Mouse (Mus musculus): ENCODE measurements around the gene Rrnad1.
A peak's percentile ranks its signal among the peaks of the same experiment; 100 is the strongest.
"Not testable (repeated sequence)": the region's sequence is repeated elsewhere in the genome, so short reads cannot be mapped to it uniquely, and the experiment has no call there.

Gene Rrnad1

GRCm38 (mm10) chr3:87913491-87913890 is 17.0 kb downstream of the Rrnad1 start:
- no peak for DNase-seq

- peak; percentile 35 to 49 for DNase-seq
Measured at GRCm38 (mm10) chr3:87910573-87911141, 19.9 kb downstream of the Rrnad1 start.

DNA sequence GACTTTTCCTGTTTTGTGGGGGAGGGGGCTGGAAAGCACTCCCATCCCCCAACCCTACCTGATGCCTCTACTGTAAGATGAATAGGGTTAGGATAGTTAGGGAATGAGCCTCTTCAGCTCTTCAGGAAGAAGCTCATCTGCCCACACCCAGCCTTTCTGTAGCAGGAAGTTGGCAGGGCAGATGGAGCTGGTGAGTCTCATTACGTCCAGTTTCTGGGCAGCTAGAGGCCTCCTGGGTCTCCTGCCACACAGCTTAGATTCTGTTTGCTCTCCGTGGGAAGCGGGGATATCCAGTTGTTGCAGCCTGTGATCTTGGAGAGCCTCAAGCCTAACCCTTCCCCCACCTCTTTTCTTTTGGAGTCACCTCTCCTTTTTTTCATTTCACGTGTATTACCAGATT is 20.6 kb downstream of the Rrnad1 start:
- peak in 1 of 2 experiments; percentile 1 for DNase-seq

- DNase-seq, result peak in 1 of 2 experiments; percentile 0
Measured at GRCm38 (mm10) chr3:87909381-87909780, 21.1 kb downstream of the Rrnad1 start.

DNA sequence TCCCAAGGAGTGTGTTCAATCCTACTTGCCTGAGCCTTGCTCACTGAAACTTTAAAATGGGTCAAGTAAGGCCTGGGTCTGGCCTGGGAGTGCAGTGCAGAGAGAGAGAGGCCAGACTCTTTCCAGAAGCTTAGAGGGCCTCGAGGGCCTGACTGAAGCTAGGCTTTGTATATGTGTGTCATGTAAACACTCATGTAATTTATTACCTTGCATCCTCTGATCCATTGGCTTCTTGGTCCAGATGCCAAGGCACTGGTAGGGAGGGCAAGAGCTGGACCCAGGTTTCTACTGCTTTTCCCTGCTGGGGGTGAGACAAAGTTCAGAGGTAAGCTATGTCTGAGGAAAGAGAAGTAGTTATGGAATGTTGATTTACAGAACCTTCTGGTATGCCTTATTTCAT is 22.6 kb downstream of the Rrnad1 start:
- peak in 1 of 2 experiments; percentile 1 for DNase-seq

- DNase-seq, result peak in 1 of 2 experiments; percentile 24
Measured at GRCm38 (mm10) chr3:87906981-87907857, 23.3 kb downstream of the Rrnad1 start.

DNA sequence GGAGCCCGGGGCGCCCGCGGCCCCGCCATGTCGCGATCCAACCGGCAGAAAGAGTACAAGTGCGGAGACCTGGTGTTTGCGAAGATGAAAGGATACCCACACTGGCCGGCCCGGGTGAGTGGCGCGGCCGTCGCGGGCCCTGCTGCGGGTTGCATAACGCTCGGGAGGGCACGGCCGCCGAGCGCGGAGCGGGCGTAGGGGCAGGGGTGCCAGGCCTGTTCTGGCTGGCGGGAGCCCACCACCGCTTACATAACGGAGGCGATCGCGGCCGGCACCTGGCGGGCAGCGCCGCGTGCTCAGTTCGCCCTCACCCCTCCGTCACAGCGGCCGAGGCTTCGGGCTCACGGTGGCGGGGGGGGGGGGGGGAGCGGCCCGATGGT is 23.9 kb downstream of the Rrnad1 start:
- DNase-seq, result no peak

DNA sequence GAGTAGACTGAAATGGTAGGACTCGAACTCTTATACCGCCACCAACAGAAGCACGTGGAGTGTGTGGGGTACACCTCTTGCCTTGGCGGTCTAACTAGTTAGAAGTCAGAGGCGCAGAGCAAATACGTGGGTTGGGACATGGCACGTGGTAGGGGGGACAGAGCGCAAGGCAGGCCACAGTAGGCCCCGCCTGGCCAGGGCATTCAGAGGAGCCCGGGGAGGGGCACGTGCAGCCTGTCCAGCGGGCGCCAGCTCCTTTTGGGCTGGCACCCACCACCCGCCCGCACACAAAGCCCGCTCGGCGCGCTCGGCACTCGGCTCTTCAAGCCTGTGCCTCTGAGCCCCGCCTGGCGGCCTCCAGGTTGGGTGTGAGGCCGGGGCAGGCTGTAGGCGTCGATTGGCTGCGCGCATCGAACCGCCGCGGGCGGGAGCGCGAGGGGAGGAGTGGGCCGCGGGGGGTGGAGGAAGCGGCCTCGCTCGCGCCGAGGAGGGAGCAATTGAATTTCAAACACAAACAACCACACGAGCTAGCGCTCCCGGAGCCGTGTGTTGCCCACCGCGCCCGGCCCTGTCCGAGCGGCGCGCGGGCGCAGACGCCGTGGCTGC is 24.5 kb downstream of the Rrnad1 start, which contains the start of gene Hdgf:
Gene Hdgf, plus strand, starts transcription at position 442 of the 606 bp plus-strand sequence.
- DNase-seq, result peak; percentile 90

- DNase-seq, result no peak
Measured at GRCm38 (mm10) chr3:87903821-87904220, 26.7 kb downstream of the Rrnad1 start.

GRCm38 (mm10) chr3:87901959-87902358 is 28.6 kb downstream of the Rrnad1 start:
- DNase-seq, result not testable (repeated sequence)

- no peak for DNase-seq
Measured at GRCm38 (mm10) chr3:87901036-87901624, 29.4 kb downstream of the Rrnad1 start.

DNA sequence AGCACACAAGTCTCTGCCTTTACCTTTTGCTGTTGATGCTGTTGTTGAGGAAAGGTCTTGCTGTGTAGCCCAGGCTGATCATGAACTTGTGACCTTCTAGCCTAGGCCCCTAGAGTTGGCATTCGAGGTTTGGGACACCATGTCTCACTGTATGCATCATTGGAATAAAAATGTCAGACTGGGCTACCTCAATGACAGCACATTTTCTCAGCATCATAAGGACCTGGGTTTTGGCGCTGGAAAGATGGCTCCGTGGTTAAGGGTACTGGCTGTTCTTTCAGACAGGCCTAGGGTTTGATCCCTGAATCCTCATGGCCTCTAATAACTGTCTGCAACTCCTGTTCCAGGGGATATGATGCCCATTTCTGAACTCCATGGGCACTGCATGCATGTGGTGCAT is 30.7 kb downstream of the Rrnad1 start:
- no peak for DNase-seq

- no peak for DNase-seq
Measured at GRCm38 (mm10) chr3:87899266-87899665, 31.3 kb downstream of the Rrnad1 start.

GRCm38 (mm10) chr3:87893367-87893905 is 37.1 kb downstream of the Rrnad1 start:
- DNase-seq, result no peak

DNA sequence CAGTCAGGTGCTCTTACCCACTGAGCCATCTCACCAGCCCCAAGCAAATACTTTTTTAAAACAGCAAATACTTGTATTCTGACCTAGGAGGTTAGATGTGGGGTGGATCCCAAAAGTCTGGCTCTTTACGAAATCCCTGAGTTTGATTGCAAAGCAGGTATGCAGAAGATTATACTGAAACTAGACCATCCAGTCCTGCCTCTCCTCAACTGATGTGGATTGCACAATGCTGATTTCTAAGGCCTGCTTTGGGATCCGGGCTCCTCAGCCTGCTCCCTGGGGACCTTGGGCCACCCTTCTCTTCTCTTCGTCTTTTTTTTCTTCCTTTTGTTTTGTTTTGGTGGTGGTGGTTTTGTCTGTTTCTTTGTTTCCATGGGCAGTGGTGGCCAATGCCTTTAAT is 39.0 kb downstream of the Rrnad1 start:
- no peak for DNase-seq

- not testable (repeated sequence) for DNase-seq
Measured at GRCm38 (mm10) chr3:87887400-87887799, 43.1 kb downstream of the Rrnad1 start.

GRCm38 (mm10) chr3:87886416-87886815 is 44.1 kb downstream of the Rrnad1 start:
- no peak for DNase-seq

GRCm38 (mm10) chr3:87886004-87886365 is 44.5 kb downstream of the Rrnad1 start:
- peak; percentile 44 to 52 for DNase-seq

GRCm38 (mm10) chr3:87885281-87886003 is 45.1 kb downstream of the Rrnad1 start, which contains the start of gene Prcc:
Prcc (minus strand) TSS chr3:87885608.
- peak; percentile 77 to 84 for DNase-seq

DNA sequence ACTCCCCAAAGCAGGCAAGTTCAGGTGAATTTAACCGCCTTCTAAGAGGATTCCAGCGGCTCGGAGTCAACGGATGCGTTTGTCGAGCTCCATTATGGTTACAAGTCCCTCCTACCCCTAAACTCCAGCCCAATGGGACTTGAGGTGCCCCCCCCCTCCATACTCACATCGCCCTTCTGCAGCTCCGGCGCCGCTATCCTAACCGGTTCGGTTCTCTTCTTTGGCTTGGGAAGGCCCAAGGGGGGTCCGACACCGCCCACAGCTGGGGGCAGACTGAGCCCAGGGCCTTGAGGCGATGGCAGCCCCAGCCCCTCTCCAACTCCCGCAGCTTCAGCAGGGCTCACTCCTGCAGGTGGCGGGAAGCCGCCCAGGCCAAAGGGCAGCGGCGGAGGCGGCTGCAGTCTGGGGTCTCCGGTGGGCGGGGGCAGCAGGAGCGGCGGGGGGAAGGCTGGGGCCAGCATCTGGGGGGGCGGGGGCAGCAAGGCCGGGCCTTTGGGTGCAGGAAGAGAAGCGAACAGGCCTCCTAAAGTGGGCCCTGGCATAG is 45.7 kb downstream of the Rrnad1 start:
- DNase-seq, result peak; percentile 30 to 42

- no peak for DNase-seq
Measured at GRCm38 (mm10) chr3:87884291-87884690, 46.2 kb downstream of the Rrnad1 start.

GRCm38 (mm10) chr3:87877730-87878129 is 52.8 kb downstream of the Rrnad1 start:
- no peak for DNase-seq

Data from spleen, adult 18-20 months (tissue).